Mouse (Mus musculus) MEL-GATA-1-ER (cell line): ENCODE measurements at regions not wholly inside any gene's neighbourhood (a gene's known extent, or its start where the extent isn't known, plus 50 kb on each side); places are given as distances from the start of the nearest gene placed in this dataset.

Experiments
- DNase-seq: peaks from one replicate; pipeline ENCODE4 v3.0.0-alpha.2; 2012; ENCODE audit warnings: low read depth; ENCODE audit errors: extremely low read depth

DNA sequence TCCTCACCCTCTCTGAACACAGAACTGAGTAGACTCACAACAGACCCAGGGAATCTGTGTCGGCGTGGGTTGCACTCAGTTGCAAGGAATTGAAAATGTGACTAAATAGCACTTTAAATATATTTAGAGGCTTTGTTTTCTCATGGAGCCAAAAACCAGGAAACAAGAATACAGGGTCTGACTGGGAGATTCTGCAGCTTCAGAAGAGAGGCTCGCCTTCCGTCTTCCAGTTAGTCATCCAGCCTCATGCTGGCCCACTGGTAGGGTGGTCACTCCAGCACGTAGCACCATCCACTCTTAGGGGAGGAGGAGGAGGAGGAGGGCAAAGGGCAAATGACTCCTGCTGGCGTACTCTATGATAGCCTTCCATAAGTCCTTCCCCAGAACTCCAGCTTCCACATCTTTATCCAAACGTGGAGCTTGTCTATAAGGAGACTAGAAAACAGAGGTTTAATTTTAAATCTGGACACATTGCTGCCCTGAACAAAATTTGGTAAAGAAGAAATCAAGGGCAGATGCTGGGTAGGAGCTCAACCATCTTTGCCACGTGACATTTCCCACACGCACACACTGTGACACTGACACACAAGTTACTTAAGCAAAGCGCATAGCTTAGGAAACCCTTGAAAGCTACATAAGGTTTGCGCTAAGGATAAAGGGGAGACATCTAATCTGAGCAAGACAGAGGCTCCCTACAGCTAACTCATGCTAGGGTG, 60.8 kb downstream of the Mis18a start:
- DNase-seq = no peak

DNA sequence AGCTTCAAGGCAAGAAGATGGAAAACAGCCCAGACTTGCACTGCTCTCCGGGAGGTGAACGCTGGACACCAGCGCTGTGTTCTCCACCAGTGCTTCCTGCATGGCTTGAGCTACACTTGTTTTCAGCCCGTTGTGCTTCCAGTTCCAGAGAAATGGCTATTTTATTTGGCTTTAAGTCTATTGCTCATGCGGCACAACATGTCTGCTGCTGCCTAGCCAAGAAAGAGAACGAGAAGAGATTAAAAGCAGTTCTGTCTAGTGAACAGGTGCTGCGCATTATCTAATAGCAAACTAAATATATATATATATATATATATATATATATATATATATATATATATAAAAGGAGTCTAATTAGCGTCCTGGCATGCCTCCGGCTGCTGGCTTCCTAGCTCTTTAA, 63.1 kb downstream of the Mis18a start:
- DNase-seq = no peak

DNA sequence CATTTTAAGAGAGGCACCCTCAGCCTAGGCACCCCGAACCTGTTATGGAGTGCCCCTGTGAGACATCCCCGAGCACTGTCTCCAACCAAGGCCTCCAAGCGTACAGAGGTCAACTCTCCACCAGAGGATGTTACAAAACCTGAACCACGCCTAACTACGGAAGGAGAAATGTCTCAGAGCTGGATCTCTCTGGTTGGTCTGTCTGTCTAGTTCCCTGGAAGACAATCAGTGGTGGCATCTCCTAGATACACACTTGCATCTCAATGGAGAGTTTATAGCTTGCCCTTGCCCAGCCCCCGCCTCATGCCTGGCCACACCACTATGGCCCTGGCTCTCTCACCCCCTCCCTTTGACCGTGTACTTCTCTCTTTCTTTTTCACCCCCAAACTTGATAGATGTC, 69.2 kb downstream of the Mis18a start:
- no peak for DNase-seq

DNA sequence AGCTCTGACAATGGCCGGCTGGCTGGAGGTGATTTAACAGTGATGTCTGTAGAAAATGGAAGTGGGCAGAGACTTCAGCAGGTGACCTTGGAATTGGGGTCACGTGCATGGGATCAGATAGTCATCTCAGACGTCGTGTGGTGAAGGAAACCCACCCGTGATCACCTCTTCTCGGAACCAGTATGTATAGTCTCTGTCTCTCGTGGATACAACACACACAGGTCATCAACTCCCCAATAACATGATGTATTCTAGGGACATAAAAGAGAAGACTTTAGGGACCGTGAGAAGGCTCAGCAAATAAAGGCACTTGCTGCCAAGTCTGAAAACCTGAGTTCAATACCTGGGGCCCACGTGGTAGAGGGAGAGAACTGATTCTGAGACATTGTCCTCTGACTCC, 70.2 kb downstream of the Mis18a start:
- no peak for DNase-seq

DNA sequence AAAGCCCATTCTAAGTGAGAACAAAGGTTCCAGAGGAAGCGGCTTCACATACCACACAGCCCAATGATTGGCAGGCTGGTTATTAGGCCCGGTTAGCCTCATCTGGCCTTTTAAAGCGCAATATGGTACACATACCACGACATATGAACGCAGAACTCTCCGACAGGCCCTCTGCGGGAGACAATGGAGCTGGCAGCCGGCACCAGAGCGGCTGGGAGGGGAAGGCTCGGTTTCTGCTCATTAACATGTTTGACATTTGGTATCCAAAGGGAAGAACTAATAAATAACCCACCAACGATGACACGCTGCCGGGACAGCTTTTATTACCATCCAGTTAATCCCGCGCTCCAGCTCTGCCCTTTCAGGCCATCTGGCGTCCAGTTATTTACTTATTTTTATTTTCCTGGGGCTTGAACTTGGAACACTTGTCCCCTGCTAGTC, 70.6 kb downstream of the Mis18a start:
- no peak for DNase-seq

DNA sequence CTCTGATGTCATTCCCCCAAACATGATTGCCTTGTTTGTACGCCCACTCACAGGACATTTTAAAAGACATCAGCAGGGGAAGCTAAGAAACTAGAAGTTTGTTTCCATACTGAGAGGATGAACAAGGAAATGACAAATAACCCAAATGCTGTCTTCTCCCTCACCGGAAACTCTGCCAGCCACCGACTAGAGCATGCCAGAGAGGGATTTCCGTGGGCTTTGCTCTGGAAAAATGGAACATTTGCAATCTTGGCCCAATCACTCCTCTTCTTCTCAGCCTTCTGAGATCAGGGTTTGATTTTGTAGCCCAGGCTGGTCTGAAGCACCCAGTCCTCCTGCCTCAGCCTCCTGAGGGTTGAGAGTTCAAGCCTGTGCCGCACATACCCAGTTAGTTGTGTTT, 72.4 kb downstream of the Mis18a start:
- DNase-seq = no peak

DNA sequence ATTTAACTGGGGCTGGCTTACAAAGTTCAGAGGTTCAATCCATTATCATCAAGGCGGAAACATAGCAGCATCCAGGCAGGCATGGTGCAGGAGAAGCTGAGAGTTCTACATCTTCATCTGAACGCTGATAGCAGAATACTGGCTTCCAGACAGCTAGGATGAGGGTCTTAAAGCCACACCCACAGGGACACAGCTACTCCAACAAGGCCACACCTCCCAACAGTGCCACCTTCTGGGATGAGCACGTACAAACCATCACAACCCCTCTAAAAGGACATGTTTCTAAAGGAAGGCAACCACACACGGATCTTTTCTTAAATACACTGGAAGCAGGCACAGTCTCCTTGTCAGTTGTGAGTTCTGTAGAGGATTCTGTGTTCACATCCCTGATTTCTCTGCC, 74.4 kb downstream of the Mis18a start:
- DNase-seq = peak; percentile 12

DNA sequence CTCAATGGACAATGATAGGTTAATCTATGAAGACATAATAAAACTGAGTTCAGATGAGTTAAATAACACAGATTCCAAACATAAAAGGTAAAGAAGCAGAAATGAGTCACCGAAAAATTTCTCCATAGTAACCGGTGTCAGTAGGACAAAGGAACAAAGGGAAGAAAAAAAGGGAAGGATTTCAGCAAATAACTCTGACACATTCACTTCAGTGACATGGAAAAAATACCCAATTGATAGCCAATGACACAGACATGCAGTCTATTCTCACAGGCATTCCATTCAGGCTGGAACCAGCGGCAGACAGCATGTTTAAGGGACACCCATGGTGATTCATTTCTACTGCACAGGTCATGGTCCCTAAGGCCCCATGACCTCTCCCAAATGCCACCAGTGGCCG, 79.0 kb downstream of the Mis18a start:
- DNase-seq = no peak

DNA sequence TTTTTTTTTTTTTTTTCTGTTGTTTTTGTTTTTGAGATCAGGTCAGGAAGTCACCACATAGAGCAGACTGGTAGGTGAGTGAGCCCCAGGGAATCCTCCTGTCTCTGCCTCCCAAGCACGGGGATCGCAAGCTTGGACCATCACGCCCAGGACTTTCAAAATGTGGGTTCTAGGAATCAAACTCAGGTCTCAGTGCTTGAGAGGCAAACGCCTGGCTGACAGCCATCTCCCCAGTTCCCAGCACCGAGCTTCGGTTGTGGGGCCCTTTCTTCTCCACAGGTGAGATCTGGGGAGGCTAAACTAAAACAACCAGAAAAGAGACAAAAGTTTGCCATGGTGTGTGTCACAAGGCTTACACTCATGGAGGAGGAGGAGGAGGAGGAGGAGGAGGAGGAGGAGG, 84.5 kb downstream of the Mis18a start:
- no peak for DNase-seq

DNA sequence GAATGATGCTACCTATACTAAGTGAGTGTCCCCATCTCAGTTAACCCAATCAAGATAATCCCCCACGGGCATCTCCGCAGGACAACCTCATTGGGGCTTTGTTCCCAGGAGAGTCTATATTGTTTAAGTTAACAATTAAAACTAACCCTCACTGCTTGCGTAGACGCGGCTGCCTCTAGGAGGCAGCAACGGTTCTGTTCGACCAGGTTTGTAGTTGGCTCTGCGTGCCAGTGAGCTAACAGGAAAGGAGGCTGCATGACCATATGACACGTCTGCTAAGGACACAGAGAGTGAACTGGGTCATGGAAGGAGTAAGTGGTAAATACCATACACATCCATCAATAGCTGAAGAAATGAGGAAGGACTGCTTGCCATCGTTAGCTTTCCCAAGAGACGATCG, 92.0 kb downstream of the Mis18a start:
- DNase-seq = no peak

DNA sequence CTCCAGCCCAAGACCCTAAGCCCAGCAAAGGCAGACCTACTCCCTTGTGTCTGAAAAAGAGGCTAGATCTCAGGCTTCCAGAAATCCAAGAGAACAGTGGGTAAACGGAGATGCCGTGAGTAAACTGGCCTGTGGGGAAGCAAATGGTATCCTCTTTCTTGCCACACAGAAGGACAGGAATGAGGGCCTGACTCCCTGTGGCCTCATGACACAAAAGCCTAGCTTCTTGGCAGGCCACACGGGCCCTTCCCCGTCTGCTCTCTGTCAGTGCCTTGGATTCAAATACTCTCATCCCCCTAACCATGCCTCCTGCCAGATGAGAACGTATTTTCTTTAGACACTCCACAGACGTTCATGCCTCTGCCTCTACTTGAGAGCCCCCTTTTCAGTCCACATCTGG, 97.2 kb downstream of the Mis18a start:
- no peak for DNase-seq

DNA sequence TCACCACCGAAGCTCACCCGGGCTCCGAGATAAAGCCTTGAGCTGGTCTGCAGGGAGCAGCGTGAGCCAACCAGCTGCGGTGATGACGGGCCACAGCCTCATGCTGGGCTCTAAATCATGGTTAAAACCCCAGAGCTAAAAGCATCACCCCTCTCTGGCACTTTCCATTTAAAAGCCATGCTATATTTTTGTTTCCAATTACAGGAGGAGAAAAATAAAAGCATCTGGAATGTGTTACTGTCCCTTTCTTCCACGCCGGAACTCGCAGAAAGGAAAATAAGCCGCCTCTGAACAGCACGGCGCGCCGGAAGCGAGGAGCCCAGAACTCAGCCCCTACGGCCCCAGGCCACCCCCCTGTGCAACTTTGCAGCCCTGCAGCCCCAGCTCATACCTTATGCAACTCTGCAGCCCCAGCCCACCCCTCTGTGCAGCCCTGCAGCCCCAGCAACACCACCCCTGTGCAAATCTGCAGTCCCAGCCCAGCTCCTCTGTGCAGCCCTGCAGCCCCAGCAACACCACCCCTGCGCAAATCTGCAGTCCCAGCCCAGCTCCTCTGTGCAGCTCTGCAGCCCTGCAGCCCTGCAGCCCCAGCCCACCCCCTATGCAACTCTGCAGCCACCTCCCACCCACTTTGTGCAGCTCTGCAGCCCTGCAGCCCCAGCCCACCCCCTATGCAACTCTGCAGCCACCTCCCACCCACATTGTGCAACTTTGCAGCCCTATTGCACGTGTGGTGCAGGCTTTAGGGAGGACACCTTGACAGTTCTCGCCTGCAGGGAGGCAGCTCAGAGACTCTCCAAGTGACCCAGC, 97.9 kb downstream of the Mis18a start:
- no peak for DNase-seq

DNA sequence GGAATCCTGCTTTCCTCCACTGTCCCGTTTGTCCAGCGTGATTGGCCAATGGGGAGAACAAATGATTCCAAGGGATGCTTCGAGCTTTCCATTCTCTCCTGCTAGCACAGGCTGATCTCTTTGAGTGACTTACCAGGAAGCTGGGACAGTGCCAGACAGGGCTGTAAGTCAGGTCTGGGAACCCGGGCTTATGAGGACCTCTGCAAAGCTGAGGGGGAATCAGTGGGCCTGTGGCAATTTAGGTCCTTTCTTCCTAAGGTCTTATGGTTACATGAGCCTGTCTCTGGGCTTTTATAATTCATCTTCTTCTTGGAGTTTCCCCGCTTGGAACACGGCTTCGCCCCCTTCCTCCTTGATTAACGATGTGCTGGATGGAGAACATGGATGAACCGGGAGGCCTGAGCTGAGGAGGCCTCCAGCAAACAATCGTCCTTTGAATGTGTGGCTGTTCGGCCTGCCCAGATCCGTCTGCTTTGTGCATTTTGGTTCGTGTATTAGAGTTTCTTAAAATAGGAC, 98.5 kb downstream of the Mis18a start:
- no peak for DNase-seq

DNA sequence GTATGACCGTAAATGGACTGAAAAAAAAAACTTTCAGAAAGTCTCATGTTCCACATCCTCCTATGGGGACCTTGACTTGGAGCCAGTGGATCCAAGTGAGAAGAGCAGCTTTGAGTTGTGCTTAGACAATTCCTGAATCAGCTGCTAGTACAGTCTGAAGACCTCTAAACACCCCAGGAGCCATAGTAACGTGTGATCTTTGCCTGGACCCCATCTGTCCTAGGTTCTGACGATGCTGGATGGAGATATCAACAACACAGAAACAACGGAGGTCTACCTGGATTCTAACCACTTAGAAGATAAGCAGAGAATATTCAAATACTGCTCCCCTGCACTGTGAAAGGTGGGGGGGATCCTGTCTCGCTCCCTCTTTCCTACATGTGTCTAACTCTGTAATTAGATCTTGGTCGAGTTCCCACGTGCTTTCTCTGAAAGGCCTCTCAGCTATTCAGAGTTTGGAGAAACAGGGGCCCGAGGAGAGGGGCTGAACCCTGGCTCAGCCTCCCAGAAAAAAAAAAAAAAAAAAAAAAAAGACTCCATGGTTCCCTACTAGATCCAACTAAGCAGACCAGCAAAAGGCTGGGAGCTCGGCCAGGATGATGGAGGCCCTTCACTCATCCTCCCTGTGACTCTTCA, 101.1 kb downstream of the Mis18a start:
- DNase-seq = no peak

DNA sequence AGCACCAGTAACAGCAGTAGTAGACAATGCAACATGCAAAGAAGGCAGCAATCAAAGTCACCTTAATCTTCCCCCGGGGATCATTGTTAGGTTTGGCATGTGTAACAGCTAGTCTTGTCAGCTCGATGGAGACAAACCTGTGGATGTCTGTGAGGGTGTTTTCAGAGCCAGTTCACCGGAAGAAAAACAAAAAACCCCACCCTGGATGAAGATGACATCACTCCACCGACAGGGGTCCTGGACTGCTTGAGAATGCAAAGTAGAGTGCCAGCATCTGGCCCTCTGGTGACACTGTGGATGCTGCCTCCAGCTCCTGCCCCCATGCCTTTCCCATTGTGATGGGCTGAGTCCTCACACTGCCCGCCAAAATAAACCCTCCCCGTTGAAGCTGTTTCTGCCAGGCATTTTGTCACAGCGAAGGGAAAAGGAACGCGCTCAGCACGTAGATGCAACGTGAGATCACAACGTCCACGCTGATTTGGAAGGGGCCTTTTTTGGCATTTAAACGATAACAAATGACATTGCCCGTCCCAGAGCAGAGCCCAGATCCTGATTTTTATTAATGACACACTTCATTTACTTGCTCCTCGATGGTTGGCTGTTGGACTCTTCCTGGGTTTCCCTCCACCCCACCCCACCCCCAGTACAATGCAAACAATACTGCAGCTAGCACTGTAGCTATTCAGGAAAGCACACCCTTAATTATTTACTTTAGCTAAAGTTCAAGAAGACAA, 101.7 kb downstream of the Mis18a start:
- DNase-seq = no peak

DNA sequence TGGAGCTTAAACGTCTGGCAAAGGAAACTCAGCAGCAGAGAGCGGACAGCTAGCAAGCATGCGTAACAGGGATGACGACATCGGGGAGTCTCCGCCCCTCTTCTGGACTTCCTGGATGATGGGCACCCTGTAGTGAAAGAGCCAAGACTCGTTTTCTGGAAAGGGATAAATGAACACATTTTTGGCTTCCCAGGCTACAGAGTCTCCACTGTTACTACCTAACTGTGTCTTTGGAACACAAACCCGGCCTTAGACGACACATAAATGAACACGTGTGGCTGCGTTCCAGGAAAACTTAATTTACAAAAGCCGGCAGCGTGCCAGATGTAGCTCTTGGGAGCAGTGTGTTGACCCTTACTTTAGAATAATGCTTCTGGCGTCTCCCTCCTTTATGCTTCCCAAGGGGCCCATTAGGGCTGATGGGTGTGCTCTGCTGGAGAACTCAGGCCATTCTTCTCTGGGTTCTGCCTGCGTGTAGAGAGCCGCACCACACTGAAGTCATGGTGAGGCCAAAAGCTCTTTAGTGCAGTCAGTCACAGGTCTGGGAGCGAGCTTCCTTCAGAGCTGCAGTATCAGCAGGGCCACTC, 103.1 kb downstream of the Mis18a start:
- no peak for DNase-seq

DNA sequence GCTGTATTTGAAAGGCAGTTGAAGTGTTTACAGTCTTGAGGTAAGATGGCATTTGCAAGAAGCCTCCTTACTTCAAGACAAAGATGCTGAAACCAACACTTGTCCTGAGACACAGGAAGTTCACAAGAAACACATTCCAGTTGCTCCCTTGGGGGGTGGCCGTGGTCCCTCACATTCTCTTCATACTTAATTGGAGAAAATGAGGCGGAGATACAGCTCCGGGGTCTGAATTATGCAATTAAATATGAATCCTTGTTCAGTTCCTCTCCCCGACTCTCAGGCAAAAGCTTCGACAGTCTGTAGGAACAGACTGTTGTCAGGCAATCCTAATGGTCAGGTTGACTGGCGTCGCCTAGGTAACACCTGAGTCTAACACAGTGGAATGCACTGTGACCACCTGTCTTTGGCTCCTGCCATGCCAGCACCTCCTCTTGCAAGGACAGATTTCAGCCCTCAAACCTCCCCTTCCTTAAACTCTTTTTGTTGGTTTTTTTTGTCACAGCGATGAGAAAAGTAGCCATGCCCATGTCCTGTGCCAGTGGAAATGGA, 104.5 kb downstream of the Mis18a start:
- DNase-seq = no peak

DNA sequence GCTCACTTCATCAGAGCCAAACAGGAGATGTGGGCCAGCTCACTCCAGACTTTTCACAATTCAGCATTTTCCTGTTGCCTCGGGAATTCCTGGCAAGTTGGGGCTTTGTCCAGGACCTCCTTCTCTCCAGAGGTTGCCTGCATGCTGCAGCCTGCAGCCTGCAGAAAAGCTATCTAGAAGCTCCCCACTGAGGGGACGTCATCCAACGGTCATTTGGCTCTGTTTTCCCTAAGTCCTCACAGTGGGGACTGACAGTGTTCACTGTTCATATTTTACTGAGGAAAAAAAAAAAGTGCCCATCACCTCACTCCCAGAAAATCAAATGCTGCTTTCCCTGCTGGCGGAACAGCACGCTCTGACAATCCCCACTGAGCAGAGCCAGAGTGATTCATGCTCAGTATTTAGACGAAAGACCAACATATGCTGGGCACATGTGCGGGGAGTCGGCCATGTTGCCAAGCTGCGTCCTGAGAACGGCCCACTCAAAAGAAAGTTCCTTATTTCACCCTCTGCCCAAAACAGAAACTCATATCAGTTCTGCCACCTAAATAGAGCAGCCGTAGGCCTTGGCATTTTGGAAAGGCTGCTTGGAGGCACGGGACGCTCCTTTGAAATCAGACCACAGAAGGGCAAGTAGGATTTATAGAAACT, 105.3 kb downstream of the Mis18a start:
- DNase-seq = no peak

DNA sequence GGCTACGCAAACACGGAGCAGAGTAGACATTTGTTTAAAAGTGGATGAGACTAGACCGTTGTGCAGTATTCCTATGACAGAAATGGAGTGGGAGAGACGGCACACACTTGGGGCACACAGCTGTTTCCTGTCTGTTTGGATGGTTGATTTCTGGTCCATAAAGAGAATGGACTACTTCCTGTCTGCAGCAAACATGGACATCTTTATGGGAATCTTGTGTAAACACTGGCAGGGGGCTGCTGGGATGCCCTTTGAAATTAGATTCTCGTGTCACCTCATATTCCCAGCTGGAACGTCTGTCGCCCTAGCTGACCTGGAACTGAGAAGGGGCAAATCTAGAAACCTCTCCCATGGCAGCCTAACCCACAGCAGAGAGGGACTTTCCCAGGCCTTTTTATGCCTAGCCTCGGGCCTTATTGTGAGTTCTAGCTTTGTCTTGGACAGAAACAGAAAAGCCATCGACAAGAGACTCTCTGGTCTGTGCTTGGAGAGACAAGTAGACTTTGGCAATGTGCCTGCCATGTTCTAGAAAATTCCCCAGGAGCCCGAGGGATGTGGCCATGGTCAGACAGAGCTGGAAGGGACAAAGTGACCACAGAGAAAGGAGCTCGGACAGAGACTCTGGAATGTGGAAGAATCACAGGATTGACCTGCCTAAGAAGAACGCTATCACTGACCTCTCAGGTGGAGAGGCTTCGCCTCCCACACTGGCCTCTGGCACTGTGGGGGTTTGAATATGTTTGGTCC, 107.5 kb downstream of the Mis18a start:
- DNase-seq = no peak

DNA sequence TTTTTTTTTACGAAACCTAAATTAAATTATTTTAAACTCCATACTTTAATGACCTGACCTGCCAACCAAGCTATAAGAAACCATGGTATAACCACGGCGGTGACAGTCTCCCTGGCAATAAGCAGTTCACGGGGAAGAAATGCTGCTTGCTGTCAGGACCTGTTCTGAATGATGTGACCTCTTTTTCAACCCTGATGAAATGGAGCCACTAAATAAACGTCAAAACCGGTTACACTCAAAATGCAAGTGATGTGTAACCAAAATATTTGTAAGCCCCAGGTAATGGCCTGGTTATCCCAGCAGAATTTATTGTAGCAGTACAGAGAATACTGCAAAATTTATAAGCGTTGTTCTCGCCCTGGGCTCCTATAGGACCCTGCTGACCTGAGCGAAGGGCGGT, 111.4 kb downstream of the Mis18a start:
- DNase-seq = no peak
